Mouse (Mus musculus): ENCODE results near the gene Cdh8.

The Cdh8 gene

DNA sequence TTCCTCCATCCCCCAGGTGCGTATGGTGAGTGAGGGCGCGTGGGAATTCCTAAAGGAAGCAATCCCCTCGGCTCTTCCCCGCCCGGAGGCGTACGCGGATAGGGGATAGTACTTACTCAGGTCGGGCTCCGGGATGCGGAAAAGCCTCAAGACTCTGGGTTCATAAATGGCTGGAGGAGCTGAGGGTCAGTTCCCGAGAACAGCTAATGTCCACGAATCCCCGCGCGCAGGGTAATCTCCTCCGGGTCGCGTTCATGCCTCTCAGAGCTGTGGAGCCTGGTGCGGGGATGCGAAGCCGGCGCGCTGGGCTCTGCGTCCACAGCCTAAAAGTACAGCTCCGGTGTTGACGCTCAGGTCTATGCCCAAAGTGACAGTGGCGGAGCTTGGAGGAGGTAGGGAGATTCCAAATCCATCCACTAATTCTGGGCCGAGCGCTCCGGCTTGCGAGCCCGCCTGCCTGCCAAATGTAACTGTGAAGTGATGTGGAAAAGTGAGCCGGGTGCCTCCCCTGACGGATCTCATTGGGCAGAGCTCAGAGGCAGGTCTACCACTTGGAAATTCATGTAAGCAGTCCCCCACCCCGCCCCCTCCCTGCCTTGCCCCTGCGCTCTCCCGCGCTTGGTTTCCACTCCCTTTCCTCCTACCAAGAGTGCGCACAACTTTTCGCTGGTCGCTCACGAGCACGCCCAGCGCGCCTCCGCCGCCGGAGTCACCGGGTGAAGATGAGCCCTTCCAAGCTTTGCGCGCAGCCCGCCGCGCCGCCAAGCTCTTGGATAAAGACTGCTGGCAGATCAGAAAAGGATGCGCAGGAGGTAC, at the start of gene Cdh8:
Cdh8 (minus strand) TSS at position 506 of the 816 bp plus-strand sequence.
- DNase-seq (ENCODE audit: low read depth) = no peak

DNA sequence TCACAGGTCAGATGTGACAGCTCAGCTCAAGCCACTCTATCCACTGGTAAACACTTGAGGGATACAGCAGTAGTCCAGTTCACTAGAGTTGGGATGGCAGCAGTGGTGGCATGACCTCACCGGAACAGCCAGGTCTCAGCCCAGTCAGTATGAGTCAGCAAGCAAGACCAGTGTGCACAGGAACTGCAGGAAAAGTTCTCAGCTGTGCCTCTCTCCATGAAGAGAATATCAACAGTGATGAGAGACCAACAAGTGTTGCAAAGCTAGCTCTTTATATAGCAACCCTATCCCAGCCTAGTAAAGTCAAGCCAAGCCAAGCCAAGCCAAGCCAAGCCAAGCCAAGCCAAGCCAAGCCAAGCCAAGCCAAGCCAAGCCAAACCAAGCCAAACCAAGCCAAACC, 30.2 kb upstream of the Cdh8 start:
- no peak for DNase-seq (ENCODE audit: low read depth)

DNA sequence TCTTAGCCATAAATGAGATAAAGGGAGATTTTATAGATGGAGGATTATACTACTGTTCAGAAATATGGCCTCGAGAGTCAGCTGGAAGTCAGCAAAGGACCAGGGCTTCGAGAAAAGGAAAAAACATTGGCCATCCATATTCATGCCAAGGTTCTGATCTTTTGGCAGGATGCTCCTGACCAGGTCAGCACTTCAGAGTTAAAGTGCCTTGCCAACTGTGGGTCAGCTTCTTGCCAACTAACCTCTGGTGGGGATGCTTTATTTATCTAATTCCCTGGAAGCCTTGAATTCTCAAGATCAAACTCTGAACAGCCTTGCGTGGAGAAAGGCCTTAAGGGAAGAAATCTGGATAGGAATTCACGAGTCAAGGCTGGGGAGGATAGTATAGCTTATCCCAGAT, 9.6 kb upstream of the Cdh8 start:
- DNase-seq (ENCODE audit: low read depth) = no peak

DNA sequence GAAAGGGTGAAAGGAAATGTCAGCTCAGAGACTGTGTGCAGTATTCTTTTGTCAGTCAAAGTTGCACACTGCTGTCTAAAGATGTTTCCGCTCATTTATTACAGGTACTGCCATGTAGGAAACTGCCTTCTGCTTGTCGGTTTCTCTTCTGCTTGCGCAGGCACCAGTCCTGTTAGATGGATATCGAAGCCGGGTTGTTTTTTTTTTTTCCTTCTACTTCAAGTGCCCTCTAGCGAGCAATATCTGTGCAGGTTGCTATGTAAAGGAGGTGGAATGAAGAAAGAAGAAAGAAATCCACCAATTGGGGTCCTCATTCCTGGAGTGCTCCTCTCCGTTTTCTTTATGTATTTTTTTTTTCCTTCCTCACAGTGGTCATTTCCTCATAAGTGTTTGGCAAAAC, 5.2 kb upstream of the Cdh8 start:
- no peak for DNase-seq (ENCODE audit: low read depth)

DNA sequence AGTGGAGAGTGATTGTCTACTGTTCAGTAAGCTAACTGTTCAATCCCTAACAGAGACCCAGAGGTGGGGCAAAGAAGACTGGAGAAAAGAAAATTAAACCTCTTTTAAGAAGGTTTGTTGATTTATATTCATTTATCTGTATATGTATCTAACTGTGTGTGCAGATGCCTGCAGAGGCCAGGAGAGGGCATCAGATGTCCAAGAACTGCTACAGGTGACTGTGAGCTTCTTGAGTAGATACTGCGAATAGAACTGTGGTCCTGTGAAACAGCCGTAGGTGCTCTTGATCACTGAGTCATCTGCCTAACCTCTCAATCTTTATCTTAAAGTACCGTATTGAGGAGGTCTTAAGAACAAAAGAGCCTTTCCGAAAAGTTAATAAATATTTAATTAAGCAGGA, 3.5 kb upstream of the Cdh8 start:
- no peak for DNase-seq (ENCODE audit: low read depth)

GRCm38 (mm10) chr8:99417456-99417855, 1.2 kb upstream of the Cdh8 start:
- DNase-seq (ENCODE audit: low read depth) = no peak

DNA sequence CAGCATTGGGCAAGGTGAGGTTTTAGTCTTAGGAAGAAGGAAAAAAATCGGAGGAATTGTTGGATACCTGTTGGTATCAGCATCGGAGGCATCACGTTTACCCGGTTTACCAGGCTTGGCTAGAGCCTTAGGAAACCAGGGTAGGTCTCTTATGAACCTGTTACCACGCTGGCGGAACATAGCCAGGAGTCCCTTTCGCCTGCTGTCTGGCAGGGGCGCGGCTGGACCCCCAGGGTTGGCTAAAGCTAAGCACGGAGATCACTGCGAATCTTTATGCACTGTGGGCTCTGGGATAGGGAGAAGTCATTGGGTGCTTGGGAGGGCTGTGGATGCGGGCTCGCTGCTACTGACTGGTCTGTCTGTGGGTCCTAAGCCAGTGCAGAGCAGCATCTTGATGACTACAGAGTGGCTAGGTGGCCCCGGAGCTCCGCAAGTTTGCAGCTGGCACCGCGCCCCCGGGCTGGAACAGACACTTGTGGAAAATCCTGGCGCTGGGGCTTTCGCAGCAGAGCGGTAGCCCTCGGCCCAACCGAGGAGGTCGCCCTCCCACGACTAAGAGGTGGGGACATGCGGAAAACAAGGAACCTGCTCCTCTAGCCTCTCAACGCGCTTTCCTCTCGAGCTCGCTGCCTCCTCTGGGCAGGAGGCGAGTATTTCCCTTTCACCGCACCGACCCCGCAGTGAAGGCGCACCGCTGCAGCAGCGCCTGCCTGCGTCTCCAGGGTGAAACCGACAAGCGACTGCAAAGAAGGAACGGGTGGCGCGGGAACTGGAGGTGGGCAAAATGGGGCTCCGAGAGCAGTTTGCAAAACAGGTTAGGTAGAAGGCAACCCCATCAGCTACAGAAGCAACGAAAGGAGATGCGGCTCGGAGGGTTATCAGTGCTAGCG, 950 bp downstream of the Cdh8 start:
- DNase-seq (ENCODE audit: low read depth) = no peak

DNA sequence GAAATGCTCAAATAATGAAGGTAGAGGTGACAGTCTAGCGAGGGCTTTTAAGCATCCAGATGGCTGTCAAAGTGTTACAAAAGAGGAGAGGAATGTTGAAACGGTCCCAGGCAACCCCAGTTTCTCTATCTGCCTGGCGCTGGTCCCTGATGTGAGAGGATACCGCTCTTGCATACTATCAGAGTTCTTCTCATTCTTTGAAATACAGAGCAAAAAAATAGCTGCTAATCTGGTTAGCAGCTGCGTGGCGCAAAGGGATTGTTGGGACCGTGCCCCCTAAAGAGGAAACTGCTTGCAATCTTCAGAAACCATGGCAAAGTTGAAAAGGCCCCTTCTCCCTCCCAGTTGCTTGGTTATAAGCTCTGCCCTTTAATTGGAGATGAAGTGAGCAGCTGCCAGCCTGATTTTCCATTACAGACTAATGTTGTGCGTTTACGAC, 1.8 kb downstream of the Cdh8 start:
- no peak for DNase-seq (ENCODE audit: low read depth)

DNA sequence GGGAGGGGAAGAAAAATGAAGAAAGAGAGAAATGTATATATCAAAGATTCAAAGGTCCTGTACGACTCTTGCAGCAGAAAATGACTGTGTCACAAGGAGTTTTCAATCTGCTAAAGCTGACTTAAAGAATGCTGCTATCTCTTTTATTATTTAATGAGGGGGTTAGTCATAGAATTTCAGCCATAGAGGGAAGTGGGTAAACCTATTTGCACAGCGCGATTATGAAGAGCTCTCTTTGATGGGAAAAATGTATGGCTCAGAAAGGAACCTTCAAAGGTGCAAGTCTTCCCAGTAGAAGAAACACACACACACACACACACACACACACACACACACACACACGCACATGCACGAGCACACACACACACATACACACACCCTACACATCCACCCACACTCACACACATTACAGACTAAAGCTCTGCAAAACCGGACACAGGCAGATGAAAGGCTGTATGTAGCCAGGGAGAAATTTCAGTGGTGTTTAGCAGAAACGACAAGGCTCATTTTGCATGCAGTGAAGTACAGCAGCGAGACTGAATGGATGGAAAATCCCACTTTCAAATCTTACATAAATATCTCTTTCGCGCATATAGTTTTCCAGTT, 2.3 kb downstream of the Cdh8 start:
- no peak for DNase-seq (ENCODE audit: low read depth)

DNA sequence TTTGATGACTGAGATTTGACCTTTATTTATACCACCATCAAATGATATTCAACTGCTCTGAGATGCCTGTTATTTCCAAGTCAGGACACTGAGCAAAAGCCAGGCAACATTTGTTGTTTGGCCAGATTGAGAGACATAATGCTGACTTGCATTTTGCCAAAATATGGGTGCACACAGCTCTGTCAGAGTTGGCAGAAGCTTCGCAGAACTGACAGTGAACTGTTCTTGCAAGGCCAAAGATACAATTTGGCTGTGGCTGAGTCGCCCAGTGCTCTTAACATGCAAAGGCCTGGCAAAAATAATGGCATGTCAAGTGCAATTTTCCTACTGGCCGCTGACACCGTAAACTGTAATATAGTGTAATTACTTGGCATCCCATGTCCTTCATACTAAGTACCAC, 22.4 kb downstream of the Cdh8 start:
- DNase-seq (ENCODE audit: low read depth) = no peak

GRCm38 (mm10) chr8:99370104-99370503, 46.2 kb downstream of the Cdh8 start:
- DNase-seq (ENCODE audit: low read depth) = no peak

GRCm38 (mm10) chr8:99369166-99369565, 47.1 kb downstream of the Cdh8 start:
- DNase-seq (ENCODE audit: low read depth) = no peak

- no peak for DNase-seq (ENCODE audit: low read depth)
Measured at GRCm38 (mm10) chr8:99368449-99368848, 47.8 kb downstream of the Cdh8 start.

DNA sequence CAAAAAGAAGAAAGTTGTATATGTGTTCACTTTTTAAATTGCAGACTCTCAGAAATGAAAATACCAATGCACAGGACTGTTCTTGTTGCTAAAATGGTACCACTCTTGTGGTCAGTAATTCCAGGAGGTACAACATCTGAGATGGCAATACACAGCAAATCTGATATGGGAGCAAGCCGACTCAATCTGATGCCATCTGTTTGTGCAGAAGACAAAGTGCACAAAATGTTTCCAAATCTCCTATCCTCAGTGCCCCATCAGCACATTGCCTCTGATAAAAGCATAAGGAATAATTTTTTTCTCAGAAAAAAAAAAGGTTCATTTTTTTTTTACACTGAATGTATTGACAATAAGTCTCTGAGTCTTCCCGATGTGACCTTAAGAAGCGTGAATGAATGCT, 62.3 kb downstream of the Cdh8 start:
- no peak for DNase-seq (ENCODE audit: low read depth)

- DNase-seq (ENCODE audit: low read depth) = no peak
Measured at GRCm38 (mm10) chr8:99353221-99353620, 63.0 kb downstream of the Cdh8 start.

GRCm38 (mm10) chr8:99349456-99349855, 66.8 kb downstream of the Cdh8 start:
- DNase-seq (ENCODE audit: low read depth) = no peak

- no peak for DNase-seq (ENCODE audit: low read depth)
Measured at GRCm38 (mm10) chr8:99348618-99349017, 67.7 kb downstream of the Cdh8 start.

DNA sequence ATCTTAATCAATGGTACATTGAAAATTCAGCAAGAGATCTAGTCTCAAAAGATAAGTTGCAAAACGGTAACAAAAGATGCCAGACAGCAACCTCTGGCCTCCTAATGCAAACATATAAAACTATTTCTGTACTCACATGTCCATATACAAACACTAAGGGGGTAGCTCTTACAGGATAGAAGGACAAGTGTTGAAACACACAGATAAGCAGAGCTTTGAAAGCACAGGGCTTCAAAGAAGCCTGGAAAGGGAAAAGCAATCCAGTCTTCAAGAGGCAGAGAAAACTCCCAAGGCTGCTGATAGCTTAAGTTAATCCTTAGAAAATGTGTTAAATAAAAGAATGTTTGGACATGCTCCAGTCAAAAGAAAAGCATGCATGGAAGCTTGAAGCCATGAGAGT, 77.0 kb downstream of the Cdh8 start:
- no peak for DNase-seq (ENCODE audit: low read depth)

DNA sequence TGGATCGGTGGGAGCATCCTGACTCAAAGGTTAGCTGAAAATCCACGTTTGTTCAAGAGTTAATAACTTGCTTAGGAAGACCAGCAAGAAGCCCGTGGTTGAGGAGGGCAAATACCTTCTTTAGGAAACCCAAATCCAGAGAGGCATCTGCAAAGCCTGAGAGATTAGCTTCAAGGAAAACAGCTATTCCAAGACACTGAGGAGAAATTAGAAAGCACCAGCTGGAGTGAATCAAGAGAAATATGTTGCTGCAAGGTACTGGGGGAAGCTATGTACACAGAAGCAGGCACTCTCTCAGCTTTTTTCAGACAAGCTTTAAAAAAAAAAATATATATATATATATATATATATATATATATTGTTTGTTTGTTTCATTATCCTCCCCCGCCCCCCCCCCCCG, 88.7 kb downstream of the Cdh8 start:
- DNase-seq (ENCODE audit: low read depth) = no peak

- no peak for DNase-seq (ENCODE audit: low read depth)
Measured at GRCm38 (mm10) chr8:99314561-99314960, 101.7 kb downstream of the Cdh8 start.

- no peak for DNase-seq (ENCODE audit: low read depth)
Measured at GRCm38 (mm10) chr8:99304184-99304583, 112.1 kb downstream of the Cdh8 start.

DNA sequence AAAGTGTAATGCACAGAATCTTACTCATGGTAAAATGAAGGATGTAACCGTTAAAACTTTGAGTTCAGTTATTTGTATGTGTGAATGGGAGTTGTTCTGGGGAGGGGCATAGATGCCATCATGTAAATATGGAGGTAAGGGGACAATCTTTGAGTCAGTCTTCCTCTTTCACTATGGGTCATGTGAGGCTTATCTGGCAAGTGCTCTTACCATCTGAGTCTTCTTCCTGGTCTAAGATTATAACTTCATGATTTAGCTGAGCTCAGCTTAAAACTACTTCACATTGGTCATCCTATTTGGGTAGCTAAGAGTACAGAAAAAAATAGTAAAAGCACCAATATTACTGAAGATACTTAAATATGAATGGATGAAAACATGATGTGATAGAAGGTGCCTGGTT, 126.1 kb downstream of the Cdh8 start:
- DNase-seq (ENCODE audit: low read depth) = no peak

DNA sequence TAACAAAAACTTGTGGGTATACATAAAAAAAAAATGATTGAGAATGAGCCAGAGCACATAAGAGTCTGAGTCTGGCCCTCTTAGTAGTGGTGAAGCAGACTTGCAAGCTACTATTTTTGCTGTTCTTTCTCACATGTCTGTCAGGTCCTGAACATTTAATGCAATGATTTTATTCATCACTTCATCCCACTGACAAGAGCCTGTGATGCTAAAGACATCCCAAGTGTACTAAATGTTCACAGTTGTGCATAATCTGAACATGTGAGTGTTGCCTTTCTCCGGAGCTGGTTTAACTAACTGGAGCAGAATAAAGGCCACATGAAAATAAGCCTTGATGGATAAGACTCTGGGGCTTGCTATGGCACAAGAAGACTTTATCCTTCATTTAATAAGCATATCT, 131.2 kb downstream of the Cdh8 start:
- no peak for DNase-seq (ENCODE audit: low read depth)

Measured in induced T-regulatory cell, adult 2 months (primary cell).